Mouse (Mus musculus): Measurements from ENCODE around the gene Gipc2.

Gipc2 gene

GRCm38 (mm10) chr3:152114222-152114621, 51.8 kb downstream of the Gipc2 start:
- DNase-seq, result no peak

DNA sequence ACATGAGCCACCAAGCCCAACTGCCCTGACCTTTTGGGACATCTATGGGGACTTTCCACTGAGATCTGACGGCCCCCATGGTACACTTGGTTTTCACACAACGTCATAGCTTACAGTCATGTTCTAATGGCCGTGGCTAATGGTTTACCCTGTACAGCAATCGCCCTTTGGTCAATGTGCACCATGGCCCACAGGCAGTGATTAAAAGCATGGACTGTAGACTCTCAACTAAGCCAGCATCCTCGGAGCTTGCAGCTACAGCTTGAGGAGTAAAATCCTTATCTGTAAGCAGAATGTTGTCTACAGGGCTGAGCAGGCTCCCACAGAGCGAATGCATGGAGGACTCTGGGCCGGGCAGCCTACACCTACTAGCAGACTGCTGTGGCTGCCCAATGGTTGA, 52.5 kb downstream of the Gipc2 start:
- no peak for DNase-seq

DNA sequence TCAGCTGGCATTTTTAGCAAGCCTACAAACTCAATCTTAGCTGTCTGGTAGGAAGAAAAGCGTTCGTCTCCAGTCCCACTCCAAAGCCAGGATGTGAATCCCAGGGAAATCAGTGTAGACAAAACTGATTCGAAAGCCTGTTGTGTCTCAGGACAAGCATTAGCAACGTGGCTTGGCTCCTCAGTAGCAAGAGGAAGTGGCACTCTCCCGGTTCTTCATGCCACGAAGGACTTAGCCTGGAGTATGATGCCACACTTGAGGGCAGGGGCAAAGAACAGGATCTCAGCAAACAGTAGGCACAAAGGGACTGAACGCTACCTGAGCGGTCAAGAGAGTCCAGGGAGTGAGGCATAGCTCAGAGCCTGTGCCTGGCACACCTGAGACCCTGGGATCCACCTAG, 53.4 kb downstream of the Gipc2 start:
- DNase-seq, result no peak

DNA sequence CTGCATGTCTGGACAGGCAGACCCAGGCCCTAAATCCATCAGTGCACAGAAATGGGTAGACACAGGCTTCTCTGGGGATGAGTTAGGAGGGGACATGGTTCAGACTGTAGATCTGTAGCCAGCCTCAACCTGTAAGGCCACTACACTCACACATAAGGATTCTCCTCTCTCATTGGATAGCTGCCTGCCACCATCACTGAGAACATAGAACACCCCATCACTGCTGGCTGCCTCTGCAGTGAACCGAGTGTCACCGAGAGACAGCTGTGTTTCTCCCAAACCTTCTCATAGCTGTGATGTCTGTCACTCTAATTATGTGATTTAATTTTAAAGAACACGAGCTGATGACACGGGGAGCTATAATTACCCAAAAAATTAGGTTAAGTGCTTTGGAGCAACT, 54.5 kb downstream of the Gipc2 start:
- DNase-seq, result no peak

DNA sequence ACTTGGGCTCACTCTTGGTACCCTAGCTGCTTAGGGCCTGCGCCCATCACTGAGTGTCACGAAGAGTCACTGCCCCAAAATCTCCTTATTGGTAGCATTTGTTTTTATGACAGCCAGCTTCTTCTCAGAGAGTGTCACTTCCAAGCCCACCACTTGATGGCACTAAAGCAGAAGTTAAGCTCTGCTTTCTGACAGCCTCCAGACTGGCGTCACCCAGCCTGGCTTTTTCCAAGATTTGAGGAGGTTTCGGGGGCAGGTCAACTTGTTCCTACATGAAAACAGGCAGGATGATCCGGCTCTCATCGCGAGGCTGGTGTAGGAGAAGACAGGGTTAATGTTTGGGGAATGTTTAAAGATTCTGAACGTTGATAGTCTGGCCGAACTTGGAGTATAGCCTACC, 54.9 kb downstream of the Gipc2 start:
- peak; percentile 79 to 86 for DNase-seq

GRCm38 (mm10) chr3:152109260-152109587, 56.8 kb downstream of the Gipc2 start:
- DNase-seq, result no peak

- DNase-seq, result no peak
These were observed 57.3 kb downstream of the Gipc2 start for GRCm38 (mm10) chr3:152108560-152109259.

- DNase-seq, result no peak
These were observed 58.0 kb downstream of the Gipc2 start for GRCm38 (mm10) chr3:152108003-152108395.

DNA sequence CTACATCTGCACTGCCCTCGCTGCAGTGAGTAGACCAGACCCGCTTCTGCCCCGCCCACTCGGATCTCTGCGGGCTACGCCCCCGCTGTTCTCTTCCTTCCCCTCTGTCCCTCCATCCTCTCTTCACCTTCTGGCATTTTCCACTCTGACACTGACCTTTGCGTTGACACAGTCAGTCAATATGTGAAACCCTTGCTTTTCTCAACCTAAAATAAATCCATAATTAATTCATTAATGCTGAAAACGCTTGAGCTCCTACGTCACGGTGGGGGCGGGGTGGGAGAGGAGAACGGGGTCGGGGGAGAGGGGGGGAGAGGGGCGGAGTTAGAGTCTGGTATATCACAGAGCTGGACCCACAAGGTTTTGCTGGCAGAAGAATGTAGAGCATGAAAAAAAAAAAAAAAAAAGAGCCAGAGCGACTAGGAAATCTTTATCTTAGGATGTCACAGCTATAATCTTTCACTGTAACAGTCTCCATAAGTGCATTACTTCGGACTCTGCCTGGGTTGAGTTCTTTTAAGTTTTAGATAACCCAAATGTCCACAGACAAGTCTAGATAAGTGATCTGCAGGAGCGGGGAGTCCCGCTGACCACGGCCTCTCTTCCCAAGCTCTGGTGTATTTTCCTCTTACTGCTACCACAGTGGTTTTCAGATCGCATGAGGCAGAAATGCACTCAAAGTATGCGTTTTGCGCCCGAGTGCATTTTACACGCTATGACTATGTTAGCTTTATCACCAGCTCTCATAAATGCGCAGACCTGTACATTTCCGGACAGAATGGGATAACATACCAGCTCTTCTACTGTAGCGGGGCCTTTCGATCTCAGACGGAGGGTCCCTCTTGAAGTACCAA, 58.7 kb downstream of the Gipc2 start:
- DNase-seq, result no peak

GRCm38 (mm10) chr3:152106225-152107148, 59.5 kb downstream of the Gipc2 start:
- DNase-seq, result no peak

DNA sequence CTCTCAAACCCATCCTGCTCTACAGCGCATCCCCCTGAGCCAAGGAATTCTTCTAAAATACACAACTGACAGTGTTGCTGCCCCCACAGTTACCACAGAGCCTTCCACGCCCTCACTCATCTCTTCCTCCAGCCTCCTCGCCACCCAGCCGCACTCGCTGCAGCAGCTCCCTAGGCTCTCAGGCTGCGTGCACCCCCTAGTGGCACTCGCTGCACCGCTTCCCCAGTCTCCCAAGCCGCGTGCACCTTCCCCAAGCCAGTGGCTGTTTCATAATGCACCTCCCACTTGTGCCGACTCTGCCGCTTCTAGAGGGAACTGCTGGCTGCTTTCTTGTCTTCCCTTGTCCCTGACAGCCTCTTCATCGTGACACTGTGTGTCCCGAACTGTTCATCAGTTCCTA, 60.7 kb downstream of the Gipc2 start:
- peak; percentile 59 to 71 for DNase-seq

DNA sequence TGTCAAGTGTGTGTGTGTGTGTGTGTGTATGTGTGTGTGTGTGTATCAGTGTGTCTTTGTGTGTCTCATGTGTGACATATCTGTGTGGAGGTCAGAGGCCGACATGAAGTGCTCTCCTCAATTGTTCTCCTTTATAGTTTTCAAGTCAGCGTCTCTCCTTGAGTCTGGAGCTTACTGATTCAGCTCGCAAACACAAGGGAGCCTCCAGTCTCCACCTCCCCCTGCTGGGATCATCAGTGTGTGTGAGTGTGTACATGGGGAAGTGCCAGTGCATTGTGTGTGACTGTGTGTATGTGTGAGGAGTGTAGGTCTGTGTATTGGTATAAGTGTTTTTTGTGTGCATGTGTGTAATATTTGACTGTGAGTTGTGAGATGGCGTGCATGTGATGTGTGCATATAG, 62.6 kb downstream of the Gipc2 start:
- DNase-seq, result no peak

- DNase-seq, result no peak
These were observed 64.6 kb downstream of the Gipc2 start for GRCm38 (mm10) chr3:152101459-152101858.

- DNase-seq, result no peak
These were observed 65.8 kb downstream of the Gipc2 start for GRCm38 (mm10) chr3:152100119-152100818.

GRCm38 (mm10) chr3:152095030-152095429, 71.0 kb downstream of the Gipc2 start:
- no peak for DNase-seq

GRCm38 (mm10) chr3:152092385-152093057, 73.5 kb downstream of the Gipc2 start:
- no peak for DNase-seq

DNA sequence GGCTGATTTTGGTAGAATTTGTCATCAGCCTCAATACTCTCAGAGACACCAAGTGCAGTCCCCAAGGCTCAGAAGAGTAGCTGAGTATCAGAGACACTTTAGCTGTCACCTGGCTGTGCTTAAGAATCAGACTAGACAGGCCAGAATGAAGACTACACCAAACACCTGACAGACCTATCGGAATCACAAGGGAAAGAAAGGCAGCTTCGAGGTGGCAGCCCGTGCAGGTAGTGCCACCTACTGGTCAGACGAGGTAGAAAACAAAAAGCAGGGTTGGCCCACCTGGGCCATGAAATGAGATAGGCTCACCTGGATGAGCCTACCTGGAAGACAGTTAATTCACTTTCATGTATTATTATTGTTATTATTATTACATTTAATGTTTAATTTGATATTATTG, 76.9 kb downstream of the Gipc2 start:
- DNase-seq, result peak; percentile 36 to 38

GRCm38 (mm10) chr3:152081381-152081780, 84.6 kb downstream of the Gipc2 start:
- DNase-seq, result no peak

GRCm38 (mm10) chr3:152076088-152076487, 89.9 kb downstream of the Gipc2 start:
- DNase-seq, result no peak

DNA sequence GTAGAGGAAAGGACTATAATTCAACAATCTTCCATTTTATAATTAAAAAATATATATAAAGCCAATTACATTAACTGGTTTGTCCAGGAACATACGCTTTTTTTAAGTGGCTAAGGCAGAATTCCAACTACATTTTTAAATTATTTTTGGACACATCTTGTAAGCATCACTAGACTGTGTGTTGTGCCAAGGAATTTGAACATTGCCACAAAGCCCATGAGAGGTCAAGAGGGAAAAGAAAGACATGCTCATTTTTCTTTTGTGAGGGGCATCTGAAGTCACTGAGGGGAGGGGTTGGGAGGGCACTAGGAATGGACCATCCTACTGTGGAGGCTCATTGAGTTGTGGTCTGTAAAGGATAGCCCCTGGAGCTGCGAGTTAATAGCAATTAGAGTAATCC, 97.0 kb downstream of the Gipc2 start:
- no peak for DNase-seq

GRCm38 (mm10) chr3:152068311-152068710, 97.7 kb downstream of the Gipc2 start:
- DNase-seq, result no peak

DNA sequence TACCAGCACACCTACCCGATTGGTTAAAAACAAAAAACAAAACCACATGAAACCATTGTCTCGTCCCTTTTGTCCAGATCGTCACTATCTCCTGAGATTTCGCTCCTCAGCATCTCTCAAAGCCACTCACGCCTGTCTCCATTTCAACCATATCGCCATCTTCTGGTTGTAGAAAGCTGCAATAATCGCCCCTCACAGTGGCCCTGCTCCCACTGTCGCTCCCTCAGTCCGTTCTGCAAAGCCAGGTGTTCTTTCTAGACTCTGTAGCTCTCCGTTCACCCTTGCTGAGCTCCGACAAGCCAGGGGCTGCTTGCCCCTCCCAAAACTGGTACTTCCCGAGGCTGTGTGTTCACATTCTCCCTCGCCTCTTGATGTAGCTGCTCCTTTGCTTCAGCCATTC, 99.3 kb downstream of the Gipc2 start:
- no peak for DNase-seq
